Mouse (Mus musculus): ENCODE results near the gene Itsn1. TPM values are rescaled to one million over a fixed set of nuclear protein-coding genes. Genes with fewer than 3 reads are reported as not detected.
A peak's percentile ranks its signal among the peaks of the same experiment; 100 is the strongest.

The Itsn1 gene
- total RNA-seq, 2 experiments from 2014 or later, result 41.0 to 41.2 TPM

GRCm38 (mm10) chr16:91836592-91837557 lies 107.8 kb downstream of the Itsn1 start:
- intact Hi-C loops (cut with DNase I), result no loop called here
- DNase-seq, result no peak

GRCm38 (mm10) chr16:91837558-91838041 lies 108.5 kb downstream of the Itsn1 start:
- DNase-seq, result no peak
- intact Hi-C loops (cut with DNase I), result no loop called here

GRCm38 (mm10) chr16:91838771-91839170 lies 109.7 kb downstream of the Itsn1 start:
- intact Hi-C loops (cut with DNase I), result no loop called here
- DNase-seq, result no peak

- peak in 1 of 2 experiments; percentile 52 for DNase-seq
- intact Hi-C loops (cut with DNase I), result no loop called here
Observed at GRCm38 (mm10) chr16:91839462-91839861, 110.4 kb downstream of the Itsn1 start.

GRCm38 (mm10) chr16:91841026-91841630 lies 112.0 kb downstream of the Itsn1 start:
- intact Hi-C loops (cut with DNase I), result no loop called here
- DNase-seq, result peak; percentile 81 to 86

GRCm38 (mm10) chr16:91846089-91846741 lies 117.1 kb downstream of the Itsn1 start:
- DNase-seq, result peak; percentile 61 to 67
- intact Hi-C loops (cut with DNase I), result no loop called here

- intact Hi-C loops (cut with DNase I), result no loop called here
- DNase-seq, result peak; percentile 63 to 71
Observed at GRCm38 (mm10) chr16:91847525-91848225, 118.6 kb downstream of the Itsn1 start.

GRCm38 (mm10) chr16:91848505-91848904 lies 119.4 kb downstream of the Itsn1 start:
- intact Hi-C loops (cut with DNase I), result no loop called here
- DNase-seq, result no peak

GRCm38 (mm10) chr16:91848906-91849603 lies 120.0 kb downstream of the Itsn1 start:
- intact Hi-C loops (cut with DNase I), result no loop called here

GRCm38 (mm10) chr16:91850175-91850574 lies 121.1 kb downstream of the Itsn1 start:
- intact Hi-C loops (cut with DNase I), result no loop called here
- no peak for DNase-seq

More at GRCm38 (mm10) chr16:91848906-91849603, 120.0 kb downstream of the Itsn1 start:
- peak; percentile 45 to 48 for DNase-seq

GRCm38 (mm10) chr16:91851456-91852231 lies 122.6 kb downstream of the Itsn1 start:
- no peak for DNase-seq
- intact Hi-C loops (cut with DNase I), result no loop called here

- intact Hi-C loops (cut with DNase I), result no loop called here
- DNase-seq, result no peak
Observed at GRCm38 (mm10) chr16:91852753-91853152, 123.7 kb downstream of the Itsn1 start.

GRCm38 (mm10) chr16:91853223-91853622 lies 124.1 kb downstream of the Itsn1 start:
- no peak for DNase-seq
- intact Hi-C loops (cut with DNase I), result no loop called here

- no peak for DNase-seq
- intact Hi-C loops (cut with DNase I), result no loop called here
Observed at GRCm38 (mm10) chr16:91858695-91859094, 129.6 kb downstream of the Itsn1 start.

GRCm38 (mm10) chr16:91859203-91859602 lies 130.1 kb downstream of the Itsn1 start:
- intact Hi-C loops (cut with DNase I), result no loop called here

GRCm38 (mm10) chr16:91859958-91860357 lies 130.9 kb downstream of the Itsn1 start:
- DNase-seq, result no peak
- intact Hi-C loops (cut with DNase I), result no loop called here

More at GRCm38 (mm10) chr16:91859203-91859602, 130.1 kb downstream of the Itsn1 start:
- no peak for DNase-seq

GRCm38 (mm10) chr16:91860471-91861125 lies 131.5 kb downstream of the Itsn1 start:
- intact Hi-C loops (cut with DNase I), result no loop called here
- DNase-seq, result peak in 1 of 2 experiments; percentile 25

- DNase-seq, result peak; percentile 73
- intact Hi-C loops (cut with DNase I), result no loop called here
Observed at GRCm38 (mm10) chr16:91861784-91862371, 132.8 kb downstream of the Itsn1 start.

Measured in heart, postnatal 10 days (tissue).